Mouse (Mus musculus): ENCODE data around the gene Cops8. TPM values are rescaled to one million over a fixed set of nuclear protein-coding genes. Genes with fewer than 3 reads are reported as not detected.

Cops8 gene
- polyA plus RNA-seq, 1 experiment from 2014 or later = 171 TPM

DNA sequence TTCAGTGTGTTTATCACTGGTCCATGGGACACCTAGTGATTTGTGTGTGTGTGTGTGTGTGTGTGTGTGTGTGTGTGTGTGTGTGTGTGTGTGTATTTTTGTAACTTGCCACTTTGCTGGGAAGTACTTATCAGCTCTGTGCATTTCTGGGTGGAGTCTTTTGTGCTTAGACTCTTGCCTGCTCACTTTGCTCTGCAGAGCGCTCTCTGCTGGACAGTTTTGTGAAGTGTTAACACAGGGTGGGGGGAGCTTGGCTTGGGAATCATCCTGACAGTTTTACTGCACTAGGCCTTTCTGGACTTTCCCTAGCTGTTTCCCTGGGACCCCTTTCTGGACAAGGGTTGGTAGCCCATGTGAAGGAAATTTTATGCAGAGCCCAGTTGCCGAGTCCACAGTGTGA, 12.0 kb upstream of the Cops8 start:
- H3K4me1 ChIP-seq = peaks cover 17% of the 10 kb centered on the region
- 44% methylated on average over 2 of the region's 2 CpGs for WGBS
- no peaks in the 10 kb centered on the region for H3K36me3 ChIP-seq
- H3K27ac ChIP-seq = no peak overlapping the region
- ATAC-seq (ENCODE audit: insufficient number of reproducible peaks, insufficient read depth, low FRiP score, low TSS enrichment, low read depth) = no peak
- H3K9me3 ChIP-seq = no peaks in the 10 kb centered on the region; the same call in 1 of the 2 replicates
- H3K9ac ChIP-seq = no peak overlapping the region
- no peak overlapping the region for H3K4me3 ChIP-seq
- no peak overlapping the region for H3K4me2 ChIP-seq
- peaks cover 21% of the 10 kb centered on the region for H3K27me3 ChIP-seq

DNA sequence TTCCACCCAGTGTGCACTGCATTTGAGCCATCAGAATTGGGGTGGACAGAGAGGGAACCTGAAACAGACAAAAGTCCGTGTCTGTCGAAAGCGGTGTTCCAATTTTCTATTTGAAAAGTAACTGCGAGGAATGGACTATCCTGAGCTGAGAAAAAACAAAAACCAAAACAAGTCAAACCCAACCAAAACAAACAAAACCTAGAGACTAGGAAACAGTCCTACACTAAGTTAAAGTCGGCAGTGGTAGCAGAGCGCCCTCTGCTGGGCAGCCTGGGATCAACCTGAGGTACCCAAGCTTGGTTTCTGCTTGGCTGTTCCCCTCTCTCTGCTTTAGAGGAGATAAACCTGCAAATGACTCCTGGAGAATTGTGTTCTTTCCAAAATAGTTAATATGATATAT, 10.0 kb upstream of the Cops8 start:
- 15% methylated on average over 6 of the region's 6 CpGs for WGBS
- no peaks in the 10 kb centered on the region; the same call in 1 of the 2 replicates for H3K9me3 ChIP-seq

DNA sequence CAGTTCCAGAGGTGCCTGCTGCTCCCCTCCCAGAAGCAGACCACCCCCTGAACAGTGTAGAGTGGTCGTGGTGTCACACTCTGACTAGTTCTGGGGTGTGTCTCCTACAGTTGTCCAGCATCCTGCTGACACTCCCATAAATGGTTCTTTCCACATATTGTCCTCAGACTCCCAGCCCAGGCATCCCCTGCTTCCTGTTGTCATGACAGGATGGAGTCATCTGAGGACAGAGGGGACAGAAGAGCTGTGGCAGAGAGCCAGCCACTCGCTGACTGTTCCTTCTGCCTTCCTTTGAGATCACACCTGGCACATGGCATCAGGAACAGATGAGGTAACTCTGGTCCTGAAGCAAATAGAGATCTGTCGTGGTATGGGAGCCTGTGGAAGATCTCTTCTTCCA, 3.6 kb upstream of the Cops8 start:
- H3K27me3 ChIP-seq = peaks cover 19% of the 10 kb centered on the region
- H3K27ac ChIP-seq = no peak overlapping the region
- H3K9ac ChIP-seq = no peak overlapping the region
- no peaks in the 10 kb centered on the region for H3K36me3 ChIP-seq
- no peaks in the 10 kb centered on the region; the same call in 1 of the 2 replicates for H3K9me3 ChIP-seq
- H3K4me1 ChIP-seq = peaks cover 7% of the 10 kb centered on the region
- no peak overlapping the region for H3K4me3 ChIP-seq
- ATAC-seq (ENCODE audit: insufficient number of reproducible peaks, insufficient read depth, low FRiP score, low TSS enrichment, low read depth) = no peak
- no peak overlapping the region for H3K4me2 ChIP-seq
- WGBS = 46% methylated on average over 3 of the region's 3 CpGs

More for the DNA sequence above, 10.0 kb upstream of the Cops8 start:
- Histone ChIP-seq H3K27ac (no peak overlapping the region), H3K4me2 (no peak overlapping the region), H3K4me3 (no peak overlapping the region), H3K9ac (no peak overlapping the region), H3K27me3 (peaks cover 21% of the 10 kb centered on the region), H3K36me3 (no peaks in the 10 kb centered on the region), H3K4me1 (peaks cover 17% of the 10 kb centered on the region)
- no peak for ATAC-seq (ENCODE audit: insufficient number of reproducible peaks, insufficient read depth, low FRiP score, low TSS enrichment, low read depth)

DNA sequence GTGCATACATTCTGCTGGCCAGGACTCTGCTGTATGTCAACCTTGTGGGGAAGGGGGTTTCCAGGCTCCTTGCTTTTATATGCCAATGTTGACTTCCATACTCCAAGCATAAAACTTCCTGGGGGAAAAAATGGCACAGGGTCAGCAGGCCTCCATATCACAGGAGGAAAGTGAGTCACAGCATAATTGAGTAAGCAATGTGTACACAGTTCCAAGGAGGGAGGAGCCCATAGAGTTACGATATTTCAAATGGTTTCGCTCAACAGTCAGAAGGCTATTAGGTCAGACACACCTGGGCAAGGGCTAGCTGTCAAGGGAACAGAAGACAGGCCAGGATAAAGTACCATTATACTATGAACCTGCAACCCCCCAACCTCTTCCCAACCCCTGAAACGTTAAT, 1.7 kb upstream of the Cops8 start:
- Histone ChIP-seq H3K4me2 (no peak overlapping the region), H3K27me3 (peaks cover 13% of the 10 kb centered on the region; the same call in 1 of the 2 replicates), H3K9ac (no peak overlapping the region), H3K27ac (no peak overlapping the region), H3K4me1 (peaks cover 13% of the 10 kb centered on the region), H3K36me3 (peaks cover 7% of the 10 kb centered on the region), H3K9me3 (no peaks in the 10 kb centered on the region), H3K4me3 (no peak overlapping the region)
- no peak for ATAC-seq (ENCODE audit: insufficient number of reproducible peaks, insufficient read depth, low FRiP score, low TSS enrichment, low read depth)
- 72% methylated on average over 3 of the region's 3 CpGs for WGBS

DNA sequence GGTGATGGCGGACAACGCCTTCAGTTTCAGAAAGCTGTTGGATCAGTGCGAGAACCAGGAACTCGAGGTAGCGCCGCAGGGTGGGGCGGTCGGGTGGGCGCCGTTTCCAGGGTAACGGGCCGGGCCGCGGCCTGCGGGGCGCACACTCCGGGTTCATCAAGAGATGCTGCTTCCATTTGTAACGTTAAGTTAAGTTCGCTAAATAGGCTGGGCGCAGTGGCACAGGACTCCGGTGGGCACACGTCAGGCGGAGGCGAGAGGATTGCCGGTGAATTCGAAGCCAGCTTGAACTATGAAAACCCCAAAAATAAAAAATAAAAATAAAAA, 743 bp downstream of the Cops8 start:
- peak; percentile 44; the same call in 1 of the 2 replicates for ATAC-seq (ENCODE audit: insufficient number of reproducible peaks, insufficient read depth, low FRiP score, low TSS enrichment, low read depth)
- peaks cover 31% of the 10 kb centered on the region for H3K36me3 ChIP-seq
- peaks cover 11% of the 10 kb centered on the region; the same call in 1 of the 2 replicates for H3K27me3 ChIP-seq
- peak overlapping the region; percentile 60 for H3K27ac ChIP-seq
- H3K9ac ChIP-seq = peak overlapping the region; percentile 93
- no peaks in the 10 kb centered on the region for H3K9me3 ChIP-seq
- peak overlapping the region; percentile 80 for H3K4me3 ChIP-seq
- WGBS = under 1% methylated on average over 26 of the region's 26 CpGs
- H3K4me2 ChIP-seq = peak overlapping the region; percentile 78
- peaks cover 13% of the 10 kb centered on the region for H3K4me1 ChIP-seq

DNA sequence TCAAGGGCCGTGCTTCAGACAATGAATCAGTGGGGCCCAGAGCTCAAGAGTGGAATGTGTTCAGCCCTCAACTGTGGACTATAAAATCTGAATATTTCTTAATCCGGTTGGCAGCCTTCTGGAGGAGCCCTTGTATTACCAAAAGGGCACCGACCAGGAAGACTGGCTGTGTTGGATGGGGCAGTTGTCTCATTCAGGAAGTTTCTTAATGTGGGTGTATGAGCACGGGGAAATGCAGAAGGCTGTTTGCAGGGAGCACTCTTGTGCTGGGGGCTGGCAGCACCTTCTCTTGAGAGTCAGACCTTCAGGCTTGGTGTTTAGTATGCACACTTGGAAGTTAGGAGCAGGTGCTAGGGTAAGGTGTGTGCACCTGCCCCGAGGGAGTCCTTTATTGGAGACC, 6.6 kb downstream of the Cops8 start:
- ATAC-seq (ENCODE audit: insufficient number of reproducible peaks, insufficient read depth, low FRiP score, low TSS enrichment, low read depth) = no peak
- Histone ChIP-seq H3K4me2 (no peak overlapping the region), H3K9ac (no peak overlapping the region), H3K27me3 (no peaks in the 10 kb centered on the region), H3K4me1 (peaks cover 5% of the 10 kb centered on the region), H3K27ac (no peak overlapping the region), H3K36me3 (peaks cover 86% of the 10 kb centered on the region), H3K9me3 (no peaks in the 10 kb centered on the region), H3K4me3 (no peak overlapping the region)
- WGBS = 92% methylated on average over 5 of the region's 5 CpGs

DNA sequence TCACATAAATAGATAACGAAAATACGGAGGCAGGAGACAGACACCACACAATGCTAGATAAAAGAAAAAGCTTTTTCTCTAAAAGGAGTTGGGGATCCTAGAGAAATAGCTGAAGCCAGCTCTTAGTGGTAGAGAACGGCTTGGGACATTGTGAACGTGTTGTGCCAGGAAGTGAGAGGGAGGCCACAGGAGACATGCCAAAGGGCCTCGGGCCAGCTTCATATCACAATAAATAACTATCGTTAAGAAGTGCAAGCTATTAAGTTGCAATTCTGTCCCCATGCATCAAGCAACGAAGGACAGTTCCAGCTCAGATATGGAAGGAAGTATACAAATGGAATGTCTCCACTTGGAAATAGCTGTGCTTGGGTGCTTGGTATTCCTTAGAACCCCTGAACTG, 14.5 kb downstream of the Cops8 start:
- H3K4me2 ChIP-seq = no peak overlapping the region
- H3K27ac ChIP-seq = no peak overlapping the region
- ATAC-seq (ENCODE audit: insufficient number of reproducible peaks, insufficient read depth, low FRiP score, low TSS enrichment, low read depth) = no peak
- H3K36me3 ChIP-seq = peaks cover 27% of the 10 kb centered on the region
- no peak overlapping the region for H3K9ac ChIP-seq
- no peaks in the 10 kb centered on the region for H3K27me3 ChIP-seq
- H3K4me3 ChIP-seq = no peak overlapping the region
- no peaks in the 10 kb centered on the region for H3K9me3 ChIP-seq
- WGBS = 89% methylated on average over 7 of the region's 7 CpGs
- no peaks in the 10 kb centered on the region for H3K4me1 ChIP-seq

DNA sequence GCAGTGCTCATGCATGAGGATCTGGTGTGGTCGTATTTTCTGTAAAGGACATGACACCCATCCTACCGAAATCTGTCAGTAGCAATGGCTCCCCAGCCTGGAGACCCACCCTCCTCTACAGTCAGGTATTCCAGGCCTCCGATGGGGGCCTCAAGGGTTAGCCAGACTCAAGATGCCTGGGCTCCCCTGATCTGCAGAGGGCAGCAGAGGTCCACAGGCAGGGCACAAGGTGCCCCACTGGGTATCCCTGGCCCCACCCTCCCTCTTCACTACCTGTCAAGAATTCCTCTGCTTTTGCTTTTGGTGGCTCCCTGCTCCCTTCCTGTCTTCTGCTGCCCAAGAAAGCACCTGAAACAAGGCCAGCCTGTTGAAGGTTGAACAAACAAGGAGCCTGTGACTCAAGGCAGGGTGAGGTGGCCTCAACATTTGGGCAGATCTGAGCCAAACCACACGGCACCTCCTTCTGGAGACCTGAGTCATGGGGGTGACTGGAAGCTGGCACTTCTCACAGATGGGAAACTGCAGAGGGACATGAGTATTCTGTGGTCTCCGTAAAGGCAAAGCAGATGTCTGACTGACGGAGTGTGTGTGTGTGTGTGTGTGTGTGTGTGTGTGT, 30.7 kb downstream of the Cops8 start:
- Histone ChIP-seq H3K27ac (no peak overlapping the region), H3K36me3 (no peaks in the 10 kb centered on the region), H3K27me3 (no peaks in the 10 kb centered on the region), H3K9ac (no peak overlapping the region), H3K4me3 (no peak overlapping the region), H3K4me2 (no peak overlapping the region), H3K4me1 (peaks cover 14% of the 10 kb centered on the region; the same call in 1 of the 2 replicates), H3K9me3 (no peaks in the 10 kb centered on the region)
- 57% methylated on average over 6 of the region's 6 CpGs for WGBS
- ATAC-seq (ENCODE audit: insufficient number of reproducible peaks, insufficient read depth, low FRiP score, low TSS enrichment, low read depth) = no peak

DNA sequence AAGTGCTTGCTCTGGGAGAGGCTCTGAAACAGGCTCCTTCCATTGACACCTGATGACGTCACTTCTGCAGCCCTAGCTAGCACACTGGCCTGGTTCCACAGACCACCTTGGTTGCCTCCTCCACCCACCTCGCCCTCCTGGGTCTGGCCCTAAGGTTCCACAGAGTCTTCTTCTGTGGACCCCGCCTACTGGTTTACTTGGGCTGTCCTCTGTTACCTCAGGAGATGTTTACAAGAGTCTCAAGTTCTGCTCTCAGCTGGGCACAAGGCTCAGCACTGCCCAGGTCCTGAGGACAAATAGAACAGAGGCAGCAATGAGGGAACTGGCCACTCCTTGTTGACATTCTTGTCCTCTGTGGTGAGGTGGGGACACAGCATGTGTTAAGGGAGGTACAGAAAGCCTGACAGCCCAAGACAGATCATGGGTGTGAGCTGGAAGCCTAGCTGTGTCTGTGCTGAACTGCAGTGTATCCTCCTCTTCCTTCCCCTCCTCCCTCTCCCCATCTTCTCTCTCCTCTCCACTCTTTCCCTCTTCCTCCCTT, 31.5 kb downstream of the Cops8 start:
- H3K36me3 ChIP-seq = no peaks in the 10 kb centered on the region
- ATAC-seq (ENCODE audit: insufficient number of reproducible peaks, insufficient read depth, low FRiP score, low TSS enrichment, low read depth) = no peak
- 62% methylated on average over 3 of the region's 3 CpGs for WGBS

DNA sequence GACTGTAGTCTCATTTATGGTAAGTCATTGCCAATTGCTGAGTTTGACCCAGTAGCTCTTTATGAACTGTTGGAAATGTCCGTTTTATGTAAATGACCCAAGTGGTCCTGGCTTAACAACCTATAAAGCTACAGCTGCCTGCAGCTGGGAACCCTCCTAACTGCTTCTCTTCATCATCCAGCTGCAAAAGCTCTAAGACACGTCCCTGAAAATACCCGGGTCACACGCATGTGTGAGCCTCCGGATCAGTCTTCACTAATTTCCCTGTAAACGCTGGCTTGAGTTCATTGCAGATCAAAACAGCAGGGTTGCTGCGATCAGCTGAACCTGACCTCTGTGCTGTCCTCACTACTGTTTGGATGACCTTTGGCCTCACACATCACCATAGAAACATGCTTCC, 35.6 kb downstream of the Cops8 start:
- no peak overlapping the region for H3K4me2 ChIP-seq
- no peak overlapping the region for H3K9ac ChIP-seq
- ATAC-seq (ENCODE audit: insufficient number of reproducible peaks, insufficient read depth, low FRiP score, low TSS enrichment, low read depth) = no peak
- no peak overlapping the region for H3K4me3 ChIP-seq
- H3K9me3 ChIP-seq = no peaks in the 10 kb centered on the region
- no peaks in the 10 kb centered on the region for H3K27me3 ChIP-seq
- WGBS = 61% methylated on average over 7 of the region's 7 CpGs
- H3K36me3 ChIP-seq = no peaks in the 10 kb centered on the region
- H3K27ac ChIP-seq = no peak overlapping the region
- H3K4me1 ChIP-seq = peaks cover 9% of the 10 kb centered on the region; the same call in 1 of the 2 replicates

More for the DNA sequence above, 31.5 kb downstream of the Cops8 start:
- Histone ChIP-seq H3K9ac (no peak overlapping the region), H3K4me2 (no peak overlapping the region), H3K4me3 (no peak overlapping the region), H3K4me1 (peaks cover 14% of the 10 kb centered on the region; the same call in 1 of the 2 replicates), H3K27ac (no peak overlapping the region), H3K27me3 (no peaks in the 10 kb centered on the region), H3K9me3 (no peaks in the 10 kb centered on the region)

DNA sequence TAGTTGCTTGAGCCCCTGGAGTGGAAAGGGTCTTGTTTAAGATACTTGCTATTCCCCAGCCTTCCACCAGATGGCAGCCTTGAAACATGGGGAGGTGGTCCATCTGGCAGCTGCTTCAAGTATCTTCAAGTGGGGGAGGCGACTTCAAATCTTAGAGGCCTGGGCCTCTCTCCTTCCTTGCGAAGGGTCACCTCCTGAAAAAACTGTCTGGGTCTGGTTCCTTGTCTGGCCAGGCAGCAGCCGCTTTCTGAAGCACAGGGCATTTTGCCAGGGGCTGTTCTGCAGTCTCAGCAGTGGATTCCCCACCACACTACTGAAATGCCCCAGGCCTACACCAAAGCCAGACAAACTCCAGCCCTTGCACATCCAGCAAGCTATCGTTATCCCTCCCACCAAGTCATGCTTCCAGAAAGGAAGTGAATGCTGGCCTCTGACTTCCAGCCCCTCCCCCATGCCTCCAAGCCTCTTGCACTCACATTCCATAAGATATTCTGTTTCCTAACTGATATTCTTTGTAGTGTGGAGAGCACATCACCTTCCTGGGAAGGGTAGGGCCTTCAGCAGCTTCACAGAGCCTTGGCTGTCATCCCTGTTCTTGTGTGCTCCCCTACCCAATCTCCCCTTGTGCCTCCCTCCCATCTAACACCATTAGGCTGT, 48.1 kb downstream of the Cops8 start:
- 0% methylated on average over 4 of the region's 4 CpGs for WGBS
- no peak overlapping the region for H3K4me3 ChIP-seq
- H3K4me2 ChIP-seq = no peak overlapping the region
- no peaks in the 10 kb centered on the region for H3K9me3 ChIP-seq
- H3K36me3 ChIP-seq = no peaks in the 10 kb centered on the region
- peaks cover 32% of the 10 kb centered on the region for H3K4me1 ChIP-seq
- no peaks in the 10 kb centered on the region for H3K27me3 ChIP-seq
- H3K27ac ChIP-seq = peak overlapping the region; percentile 80
- ATAC-seq (ENCODE audit: insufficient number of reproducible peaks, insufficient read depth, low FRiP score, low TSS enrichment, low read depth) = peak; percentile 77
- 0 out of 2 replicates have a peak overlapping the region, but pooled peaks have one; percentile 32 for H3K9ac ChIP-seq

DNA sequence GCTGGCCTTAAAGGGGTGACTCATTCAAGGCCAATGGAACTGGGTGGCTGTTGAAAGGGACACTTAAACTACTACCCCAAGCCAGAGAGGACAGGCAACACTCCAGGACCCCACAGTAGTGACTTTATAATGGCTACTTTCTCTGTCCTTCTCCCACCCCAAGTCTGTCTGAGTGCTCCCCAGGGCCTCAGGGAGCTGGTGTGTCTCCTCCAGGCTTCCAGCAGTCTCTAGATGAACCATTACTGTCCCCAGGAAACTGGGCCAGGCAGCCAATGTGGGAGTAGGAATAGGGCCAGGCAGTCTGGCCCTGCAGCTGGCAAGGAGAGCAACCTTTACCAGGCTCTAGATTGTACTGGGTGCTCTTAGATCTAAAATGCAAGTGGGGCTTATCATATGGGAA, 49.0 kb downstream of the Cops8 start:
- H3K9me3 ChIP-seq = no peaks in the 10 kb centered on the region
- H3K4me1 ChIP-seq = peaks cover 32% of the 10 kb centered on the region
- H3K36me3 ChIP-seq = no peaks in the 10 kb centered on the region
- no peak overlapping the region for H3K9ac ChIP-seq
- H3K27ac ChIP-seq = peak overlapping the region; percentile 80; the same call in 1 of the 2 replicates
- no peak for ATAC-seq (ENCODE audit: insufficient number of reproducible peaks, insufficient read depth, low FRiP score, low TSS enrichment, low read depth)
- H3K4me3 ChIP-seq = no peak overlapping the region
- H3K4me2 ChIP-seq = no peak overlapping the region
- no peaks in the 10 kb centered on the region for H3K27me3 ChIP-seq
